In genomic region chr2:125801947-125802346, GRCm38 (mm10) we compare ENCODE assay signal across 13 mouse cellular contexts.
"Had no signal": no experiment of that assay in that cellular context is flagged by ENCODE, and none has a peak within 500 bp of the region (broad histone marks: within the 10 kb centered on the region; RNA-seq: fewer than 3 reads in every experiment).

No protein-coding gene starts in this region.

- H3K27ac ChIP-seq: kidney, embryonic 15.5 days; limb, embryonic 13.5 days; liver, embryonic 14.5 days; neural tube, embryonic 15.5 days had no signal

- H3K4me1 ChIP-seq: limb, embryonic 13.5 days had no signal

- H3K4me3 ChIP-seq: kidney, embryonic 15.5 days; limb, embryonic 13.5 days; myocyte; neural tube, embryonic 15.5 days had no signal

- H3K9me3 ChIP-seq: kidney, embryonic 15.5 days; neural tube, embryonic 15.5 days had no signal

- H3K36me3 ChIP-seq: kidney, embryonic 15.5 days; limb, embryonic 13.5 days; neural tube, embryonic 15.5 days had no signal

- DNase-seq: kidney, adult 2 months; kidney, postnatal 14 days; left cerebral cortex, postnatal 4 days; lung, adult 18-20 months; lung, postnatal 4 days; right cerebral cortex, adult 18-20 months; right cerebral cortex, postnatal 25 days had no signal

- H3K27me3 ChIP-seq: kidney, embryonic 15.5 days; limb, embryonic 13.5 days; neural tube, embryonic 15.5 days had no signal

- H3K9ac ChIP-seq: kidney, embryonic 15.5 days; limb, embryonic 13.5 days; liver, embryonic 14.5 days; neural tube, embryonic 15.5 days had no signal

- H3K4me2 ChIP-seq: kidney, embryonic 15.5 days; limb, embryonic 13.5 days; midbrain, embryonic 11.5 days; neural tube, embryonic 15.5 days had no signal
